Mouse (Mus musculus) hindbrain, embryonic 15.5 days (tissue): ENCODE results near the gene Esr2. TPM values are rescaled to one million over a fixed set of nuclear protein-coding genes. Genes with fewer than 3 reads are reported as not detected.
"Not testable (repeated sequence)": the region's sequence is repeated elsewhere in the genome, so short reads cannot be mapped to it uniquely, and the experiment has no call there.

Experiments used
- ATAC-seq: fragments of 200-750 bp; cut with Nextera tagmentation; 2 replicates; pipeline ENCODE4 v1.8.0; 2017; ENCODE audit warnings: low read depth, moderate number of reproducible peaks, moderate TSS enrichment; ENCODE audit not compliant: low FRiP score
- H3K27ac ChIP-seq: fragments of 300-500 bp; sonication (generic); replicated peaks from 2 replicates; pipeline ENCODE4 v1.5.1; 2015; ENCODE audit warnings: mild to moderate bottlenecking, inconsistent platforms
- H3K27me3 ChIP-seq: fragments of 300-500 bp; sonication (generic); 2 replicates; pipeline ENCODE4 v1.6.1; 2015; ENCODE audit warnings: control low read depth, inconsistent platforms
- H3K36me3 ChIP-seq: fragments of 300-500 bp; sonication (generic); 2 replicates; pipeline ENCODE4 v1.6.1; 2015; ENCODE audit warnings: control low read depth, inconsistent platforms
- H3K4me1 ChIP-seq: fragments of 300-500 bp; sonication (generic); replicated peaks from 2 replicates; pipeline ENCODE4 v1.6.1; 2015; ENCODE audit warnings: control low read depth, inconsistent platforms
- H3K4me2 ChIP-seq: fragments of 300-500 bp; sonication (generic); 2 replicates; pipeline ENCODE4 v1.6.1; 2015; ENCODE audit warnings: moderate library complexity, mild to moderate bottlenecking, inconsistent platforms
- H3K4me3 ChIP-seq: fragments of 300-500 bp; sonication (generic); 2 replicates; pipeline ENCODE4 v1.5.1; 2015; ENCODE audit warnings: mild to moderate bottlenecking, inconsistent platforms
- H3K9ac ChIP-seq: fragments of 300-500 bp; sonication (generic); 2 replicates; pipeline ENCODE4 v1.6.1; 2015; ENCODE audit warnings: inconsistent platforms
- H3K9me3 ChIP-seq: fragments of 300-500 bp; sonication (generic); 2 replicates; pipeline ENCODE4 v1.6.1; 2016; ENCODE audit warnings: control low read depth, inconsistent platforms
- WGBS: fragments of 180-500 bp; shearing (Covaris S2); methylation state at CpG from one replicate; pipeline ENCODE4 v1.1.7; 2015; 5-methylcytosine and 5-hydroxymethylcytosine counted together
- polyA plus RNA-seq: library from polyadenylated mRNA; unstranded; fragments of >200 nt; fragmentation: Nextera tagmentation; extraction: Ambion mirVana; gene quantifications from 2 replicates; pipeline ENCODE4 v1.2.1, GENCODE M21; 2015

The Esr2 gene
- polyA plus RNA-seq: 0.21 and 0.51 TPM in 2 replicates

GRCm38 (mm10) chr12:76177000-76177863 lies at the start of gene Esr2:
Gene Esr2 (minus strand): TSS chr12:76177259.
- no peak within 1 kb of the TSS for H3K27ac ChIP-seq
- peak within 1 kb of the TSS; percentile 42 for H3K4me3 ChIP-seq
- H3K27me3 ChIP-seq: no peaks in the 10 kb centered on the region
- H3K4me2 ChIP-seq: peak within 1 kb of the TSS; percentile 97
- peaks cover 5% of the 10 kb centered on the region for H3K4me1 ChIP-seq
- peak within 1 kb of the TSS; percentile 45 for H3K9ac ChIP-seq
- ATAC-seq: peak; percentile 76; the same call in 1 of the 2 replicates
- H3K9me3 ChIP-seq: no peaks in the 10 kb centered on the region
- H3K36me3 ChIP-seq: no peaks in the 10 kb centered on the region
- under 1% methylated on average over 39 of the region's 39 CpGs for WGBS

DNA sequence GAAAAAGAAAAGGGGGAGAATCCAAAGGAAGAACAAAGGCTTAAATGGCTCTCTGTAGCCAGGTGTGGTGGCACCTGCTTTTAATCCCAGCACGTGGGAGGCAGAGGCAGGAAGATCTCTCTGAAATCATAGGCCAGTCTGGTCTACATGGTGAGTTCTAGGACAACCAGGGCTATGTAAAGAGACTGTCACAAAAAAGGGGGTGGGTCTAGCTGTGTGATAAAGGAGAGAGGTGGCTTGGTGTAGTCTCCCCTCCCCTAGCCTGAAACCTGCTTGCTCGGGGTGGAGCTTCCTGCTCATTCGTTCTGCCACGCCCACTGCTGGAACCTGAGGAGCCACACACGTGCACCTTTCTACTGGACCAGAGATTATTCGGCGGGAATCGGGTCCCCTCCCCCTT lies 45.0 kb upstream of the Esr2 start:
- ATAC-seq, H3K27me3 ChIP-seq, H3K27ac ChIP-seq, H3K4me2 ChIP-seq, H3K9ac ChIP-seq, H3K4me1 ChIP-seq, H3K36me3 ChIP-seq, H3K9me3 ChIP-seq, H3K4me3 ChIP-seq: not testable (repeated sequence)
- WGBS: 78% methylated on average over 3 of the region's 8 CpGs

- ATAC-seq: no peak
Measured at GRCm38 (mm10) chr12:76216716-76217115, 39.7 kb upstream of the Esr2 start.

DNA sequence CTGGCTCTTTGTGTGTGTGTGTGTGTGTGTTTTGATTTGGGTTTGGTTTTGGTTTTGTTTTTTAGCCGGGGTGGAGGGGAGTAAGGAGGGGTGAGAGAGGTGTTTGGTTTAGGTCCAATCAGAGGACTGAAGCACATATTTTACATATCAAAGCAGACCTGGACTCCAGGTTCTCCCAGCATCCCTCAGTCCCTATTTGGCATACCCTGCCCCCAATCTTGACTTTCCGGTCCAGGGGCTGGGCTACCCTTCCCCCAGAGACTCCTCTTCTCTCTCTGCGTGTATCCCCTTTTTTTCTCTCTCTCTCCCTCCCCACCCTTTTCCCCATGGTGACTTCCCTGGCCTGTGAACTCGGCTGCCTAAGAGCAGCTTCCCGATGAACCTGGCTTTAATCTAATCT lies 38.1 kb upstream of the Esr2 start:
- H3K27me3 ChIP-seq: no peaks in the 10 kb centered on the region
- no peak for ATAC-seq
- H3K4me1 ChIP-seq: no peaks in the 10 kb centered on the region
- no peak overlapping the region for H3K27ac ChIP-seq
- H3K9me3 ChIP-seq: no peaks in the 10 kb centered on the region
- no peak overlapping the region for H3K9ac ChIP-seq
- H3K36me3 ChIP-seq: no peaks in the 10 kb centered on the region
- no peak overlapping the region for H3K4me2 ChIP-seq
- H3K4me3 ChIP-seq: no peak overlapping the region
- WGBS: 25% methylated on average over 5 of the region's 5 CpGs

More at GRCm38 (mm10) chr12:76216716-76217115, 39.7 kb upstream of the Esr2 start:
- Histone ChIP-seq H3K4me1 (no peaks in the 10 kb centered on the region), H3K27ac (no peak overlapping the region), H3K27me3 (no peaks in the 10 kb centered on the region), H3K4me2 (no peak overlapping the region), H3K9me3 (no peaks in the 10 kb centered on the region), H3K9ac (no peak overlapping the region), H3K4me3 (no peak overlapping the region), H3K36me3 (no peaks in the 10 kb centered on the region)
- WGBS: 70% methylated on average over 11 of the region's 11 CpGs

GRCm38 (mm10) chr12:76209429-76209974 lies 32.4 kb upstream of the Esr2 start:
- Histone ChIP-seq H3K27ac (no peak overlapping the region), H3K9ac (no peak overlapping the region), H3K36me3 (no peaks in the 10 kb centered on the region), H3K27me3 (no peaks in the 10 kb centered on the region), H3K4me2 (no peak overlapping the region), H3K4me3 (no peak overlapping the region), H3K9me3 (no peaks in the 10 kb centered on the region), H3K4me1 (no peaks in the 10 kb centered on the region)
- ATAC-seq: no peak
- WGBS: 89% methylated on average over 5 of the region's 5 CpGs

- H3K4me2 ChIP-seq: no peak overlapping the region
- H3K27me3 ChIP-seq: no peaks in the 10 kb centered on the region
- 73% methylated on average over 4 of the region's 4 CpGs for WGBS
- H3K9ac ChIP-seq: no peak overlapping the region
- H3K4me3 ChIP-seq: no peak overlapping the region
- H3K9me3 ChIP-seq: no peaks in the 10 kb centered on the region
- H3K4me1 ChIP-seq: peaks cover 11% of the 10 kb centered on the region
- H3K36me3 ChIP-seq: no peaks in the 10 kb centered on the region
- H3K27ac ChIP-seq: no peak overlapping the region
- ATAC-seq: no peak
Measured at GRCm38 (mm10) chr12:76200326-76200725, 23.3 kb upstream of the Esr2 start.

DNA sequence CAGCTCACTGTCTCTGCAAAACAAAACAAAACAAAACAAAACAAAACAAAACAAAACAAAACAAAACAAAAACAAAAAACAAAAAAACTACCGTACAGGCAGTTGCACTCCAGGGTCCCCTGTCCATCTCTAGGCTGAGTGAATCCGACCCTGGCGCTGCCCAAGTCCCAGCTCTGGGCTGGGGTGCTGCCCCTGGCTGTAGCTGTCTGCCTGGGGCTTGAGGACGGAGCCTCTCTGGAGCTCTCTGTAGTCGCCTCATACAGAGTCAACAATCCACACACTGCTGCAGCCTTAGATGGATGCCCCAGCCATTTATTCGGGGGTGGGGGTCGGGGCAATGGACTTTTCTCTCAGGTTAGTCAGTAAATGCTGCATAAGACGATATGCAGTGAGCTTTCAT lies 20.0 kb upstream of the Esr2 start:
- no peak overlapping the region for H3K27ac ChIP-seq
- H3K4me3 ChIP-seq: peak overlapping the region; percentile 37; the same call in 1 of the 2 replicates
- peak overlapping the region; percentile 86 for H3K4me2 ChIP-seq
- peaks cover 11% of the 10 kb centered on the region for H3K4me1 ChIP-seq
- H3K9ac ChIP-seq: peak overlapping the region; percentile 34; the same call in 1 of the 2 replicates
- H3K27me3 ChIP-seq: no peaks in the 10 kb centered on the region
- 0 out of 2 replicates have a peak, but pooled peaks have one; percentile 29 for ATAC-seq
- H3K9me3 ChIP-seq: no peaks in the 10 kb centered on the region
- H3K36me3 ChIP-seq: no peaks in the 10 kb centered on the region
- 44% methylated on average over 8 of the region's 8 CpGs for WGBS

GRCm38 (mm10) chr12:76196709-76197054 lies 19.6 kb upstream of the Esr2 start:
- Histone ChIP-seq H3K9ac (peak overlapping the region; percentile 34), H3K27me3 (no peaks in the 10 kb centered on the region), H3K27ac (no peak overlapping the region), H3K4me2 (peak overlapping the region; percentile 86), H3K4me1 (peaks cover 11% of the 10 kb centered on the region), H3K36me3 (no peaks in the 10 kb centered on the region), H3K4me3 (peak overlapping the region; percentile 37), H3K9me3 (no peaks in the 10 kb centered on the region)
- peak; percentile 77 for ATAC-seq
- 7% methylated on average over 6 of the region's 6 CpGs for WGBS

DNA sequence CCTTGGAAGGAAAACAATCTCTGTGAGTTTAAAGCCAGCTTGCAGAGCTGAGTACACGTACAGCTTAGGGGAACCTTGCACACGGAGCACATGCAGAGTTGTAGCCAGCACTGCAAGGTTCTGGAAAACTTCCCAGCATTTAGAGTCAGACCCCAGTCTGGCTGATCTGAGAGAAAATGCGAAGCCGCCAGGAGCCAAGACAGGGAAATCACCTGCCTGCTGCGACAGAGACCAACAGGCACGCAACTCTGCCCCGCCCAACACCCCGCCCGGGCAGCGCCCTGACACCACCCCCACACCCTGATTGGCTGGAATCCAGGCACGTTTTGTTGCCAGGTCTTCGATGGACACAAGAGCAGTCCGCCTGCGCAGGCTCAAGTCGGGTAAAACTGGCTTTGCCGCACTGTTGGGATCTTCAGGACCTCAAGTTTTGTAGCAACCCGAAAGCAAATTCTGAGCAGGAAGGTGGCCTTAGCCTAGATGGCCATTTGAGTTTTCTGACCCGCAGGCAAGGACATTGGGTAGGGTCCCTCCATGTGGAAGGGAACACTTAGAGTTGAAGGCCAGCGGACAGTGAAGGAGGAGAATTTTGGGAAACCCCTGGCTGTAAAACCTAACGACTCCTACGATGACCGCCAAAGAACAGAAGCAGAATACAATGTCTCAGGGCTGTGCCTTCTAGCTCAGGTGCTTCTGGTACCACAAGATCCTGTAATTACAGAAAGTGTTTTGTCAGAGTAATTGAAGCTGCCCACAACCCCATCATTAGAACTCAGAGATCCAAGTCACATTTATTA lies 19.1 kb upstream of the Esr2 start:
- Histone ChIP-seq H3K4me1 (peaks cover 11% of the 10 kb centered on the region), H3K4me2 (peak overlapping the region; percentile 86), H3K27ac (peak overlapping the region; percentile 46; the same call in 1 of the 2 replicates), H3K36me3 (no peaks in the 10 kb centered on the region), H3K4me3 (peak overlapping the region; percentile 37), H3K27me3 (no peaks in the 10 kb centered on the region), H3K9ac (peak overlapping the region; percentile 29), H3K9me3 (no peaks in the 10 kb centered on the region)
- peak; percentile 83 for ATAC-seq
- under 1% methylated on average over 22 of the region's 22 CpGs for WGBS

- ATAC-seq: no peak
- Histone ChIP-seq H3K4me3 (no peak overlapping the region), H3K4me2 (no peak overlapping the region), H3K27me3 (no peaks in the 10 kb centered on the region), H3K9ac (no peak overlapping the region), H3K9me3 (no peaks in the 10 kb centered on the region), H3K36me3 (no peaks in the 10 kb centered on the region), H3K27ac (no peak overlapping the region), H3K4me1 (peaks cover 11% of the 10 kb centered on the region)
- WGBS: 67% methylated on average over 3 of the region's 3 CpGs
Measured at GRCm38 (mm10) chr12:76194526-76194925, 17.5 kb upstream of the Esr2 start.

- peaks cover under 1% of the 10 kb centered on the region; the same call in 1 of the 2 replicates for H3K4me1 ChIP-seq
- H3K27me3 ChIP-seq: no peaks in the 10 kb centered on the region
- H3K4me3 ChIP-seq: no peak overlapping the region
- WGBS: 55% methylated on average over 11 of the region's 11 CpGs
- no peaks in the 10 kb centered on the region for H3K9me3 ChIP-seq
- H3K9ac ChIP-seq: no peak overlapping the region
- no peak overlapping the region for H3K27ac ChIP-seq
- ATAC-seq: no peak
- H3K36me3 ChIP-seq: no peaks in the 10 kb centered on the region
- no peak overlapping the region for H3K4me2 ChIP-seq
Measured at GRCm38 (mm10) chr12:76190940-76191339, 13.9 kb upstream of the Esr2 start.

DNA sequence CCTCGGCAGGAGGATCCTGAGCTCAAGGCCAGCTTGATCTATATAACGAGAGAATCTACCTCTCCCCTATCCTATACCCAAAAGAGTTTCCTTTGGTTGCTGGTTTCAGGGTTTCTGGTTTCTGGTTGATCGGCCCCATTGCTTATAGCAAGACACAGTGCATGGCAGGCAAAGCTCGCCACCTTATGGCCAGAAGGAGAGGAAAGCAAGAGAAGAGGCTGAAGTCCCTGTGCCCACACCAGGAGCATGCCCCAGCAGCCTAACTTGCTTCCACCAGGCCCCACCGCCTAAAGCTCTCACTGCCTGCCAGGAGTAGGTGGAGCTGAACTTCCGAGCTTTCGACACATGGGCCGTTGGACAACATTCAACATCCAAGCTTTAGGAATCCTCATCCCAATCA lies 10.8 kb upstream of the Esr2 start:
- no peak for ATAC-seq
- WGBS: 50% methylated on average over 8 of the region's 8 CpGs

More for the DNA sequence above, 10.8 kb upstream of the Esr2 start:
- Histone ChIP-seq H3K4me3 (no peak overlapping the region), H3K27me3 (no peaks in the 10 kb centered on the region), H3K4me2 (no peak overlapping the region), H3K36me3 (no peaks in the 10 kb centered on the region), H3K4me1 (no peaks in the 10 kb centered on the region), H3K9me3 (no peaks in the 10 kb centered on the region), H3K27ac (no peak overlapping the region), H3K9ac (no peak overlapping the region)
